Mouse (Mus musculus): ENCODE measurements around the gene Adh5. TPM values are rescaled to one million over a fixed set of nuclear protein-coding genes. Genes with fewer than 3 reads are reported as not detected.

Gene Adh5
- total RNA-seq, 2 experiments from 2014 or later = 92.8 to 94.1 TPM

DNA sequence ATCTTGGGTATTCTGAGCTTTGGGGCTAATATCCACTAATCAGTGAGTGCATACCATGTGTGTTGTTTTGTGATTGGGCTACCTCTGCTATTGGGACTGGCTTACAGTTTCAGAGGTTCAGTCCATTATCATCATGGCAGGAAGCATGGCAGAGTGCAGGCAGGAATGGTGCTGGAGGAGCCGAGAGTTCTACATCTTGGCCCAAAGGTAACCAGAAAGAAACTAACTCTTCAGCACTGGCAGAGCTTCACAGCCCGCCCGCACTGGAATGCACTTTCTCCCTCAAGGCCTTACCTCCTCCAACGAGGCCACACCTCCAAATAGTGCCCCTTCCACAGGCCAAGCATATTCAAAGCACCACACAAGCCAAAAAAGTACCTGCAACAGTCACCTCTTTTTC lies 55.8 kb downstream of the Adh5 start:
- DNase-seq = no peak
- intact Hi-C loops (cut with DNase I) = no loop called here

- no peak for DNase-seq
- intact Hi-C loops (cut with DNase I) = no loop called here
These were observed 57.2 kb downstream of the Adh5 start for GRCm38 (mm10) chr3:138499854-138500740.

- no peak for DNase-seq
- intact Hi-C loops (cut with DNase I) = no loop called here
These were observed 60.9 kb downstream of the Adh5 start for GRCm38 (mm10) chr3:138503754-138504153.

Other genes starting within 250 kb of the Adh5 start
- not detected for gene 4930579F01Rik, start 249.3 kb upstream of the Adh5 start, total RNA-seq (2021)
- gene Adh7, start 225.3 kb upstream of the Adh5 start, total RNA-seq (2021) = under 1 TPM in 1 of 2 experiments, not detected in 1; 0.57 TPM
- gene Adh1, start 182.1 kb upstream of the Adh5 start, total RNA-seq (2021) = 10 to 100 TPM; 43.1 to 64.6 TPM
- gene Adh6a, start 129.8 kb upstream of the Adh5 start, total RNA-seq (2021) = not detected
- gene Adh6b, start 101.3 kb upstream of the Adh5 start, total RNA-seq (2021) = 1 to 10 TPM; 1.2 to 1.8 TPM
- gene Adh4, start 27.6 kb upstream of the Adh5 start, total RNA-seq (2021) = not detected
- 10 to 100 TPM; 39.6 to 42.6 TPM for gene Metap1, start 46.4 kb downstream of the Adh5 start, total RNA-seq (2021)
- gene Eif4e, start 83.1 kb downstream of the Adh5 start, total RNA-seq (2021) = 100 to 1,000 TPM; 122 to 134 TPM

All from heart, postnatal 14 days (tissue).